Mouse (Mus musculus): Measurements from ENCODE around the gene Slc9a3r2. TPM values are rescaled to one million over a fixed set of nuclear protein-coding genes. Genes with fewer than 3 reads are reported as not detected.
A peak's percentile ranks its signal among the peaks of the same experiment; 100 is the strongest.

Gene Slc9a3r2
- polyA plus RNA-seq, 1 experiment from 2014 or later: 36.3 TPM

DNA sequence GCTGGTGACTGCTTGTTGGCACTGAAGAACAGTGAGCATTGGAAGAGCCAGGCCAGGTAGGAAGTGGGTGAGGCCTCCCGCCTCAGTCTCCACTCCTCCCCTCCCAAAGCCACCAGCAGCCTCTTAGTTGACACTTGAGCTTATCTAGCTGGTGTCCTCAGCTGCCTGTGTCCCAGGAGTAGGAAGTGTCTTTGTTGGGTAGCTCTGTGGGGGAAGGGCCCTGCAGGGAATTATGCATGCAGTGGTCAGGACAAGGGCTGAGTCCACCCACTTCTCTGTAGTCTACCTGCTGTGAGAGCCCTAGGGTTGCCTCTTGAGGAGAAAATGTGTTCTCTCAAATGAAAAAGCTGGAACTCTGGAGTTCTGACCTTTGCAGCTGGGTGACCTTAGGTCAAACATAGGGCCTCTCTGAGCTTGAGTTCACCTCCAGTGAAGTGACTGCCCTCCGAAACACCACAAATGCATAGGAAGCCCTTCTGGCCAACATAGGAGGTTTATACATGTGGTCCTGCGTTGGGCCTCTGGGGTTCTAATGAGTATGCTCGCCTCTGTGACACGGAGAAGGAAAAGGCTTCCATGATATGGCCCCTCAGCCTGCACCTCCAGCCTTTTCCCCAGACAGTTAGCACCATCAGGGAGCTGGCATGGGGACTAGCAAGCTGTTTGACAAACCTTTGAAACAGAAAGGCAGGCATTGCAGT, 13.2 kb downstream of the Slc9a3r2 start:
- Histone ChIP-seq H3K27me3 (ENCODE audit: control insufficient read depth, insufficient read depth, low read length) (no peaks in the 10 kb centered on the region), H3K4me1 (replicated peaks; ENCODE audit: control insufficient read depth, insufficient read depth, low read length) (peaks cover 3% of the 10 kb centered on the region), H3K9me3 (ENCODE audit: control insufficient read depth, low read length) (no peaks in the 10 kb centered on the region), H3K36me3 (ENCODE audit: control insufficient read depth, insufficient read depth, low read length) (no peaks in the 10 kb centered on the region), H3K27ac (ENCODE audit: low read depth, low read length) (no peak overlapping the region), H3K4me3 (ENCODE audit: low read depth, low read length) (no peak overlapping the region), H3K4me2 (replicated peaks; ENCODE audit: low read depth, low read length) (no peak overlapping the region), H3K9ac (ENCODE audit: low read depth, low read length) (no peak overlapping the region)
- DNase-seq (ENCODE audit: low spot score): no peak
- WGBS: 73% methylated on average over 5 of the region's 5 CpGs
- no peak for ATAC-seq (ENCODE audit: low FRiP score)

DNA sequence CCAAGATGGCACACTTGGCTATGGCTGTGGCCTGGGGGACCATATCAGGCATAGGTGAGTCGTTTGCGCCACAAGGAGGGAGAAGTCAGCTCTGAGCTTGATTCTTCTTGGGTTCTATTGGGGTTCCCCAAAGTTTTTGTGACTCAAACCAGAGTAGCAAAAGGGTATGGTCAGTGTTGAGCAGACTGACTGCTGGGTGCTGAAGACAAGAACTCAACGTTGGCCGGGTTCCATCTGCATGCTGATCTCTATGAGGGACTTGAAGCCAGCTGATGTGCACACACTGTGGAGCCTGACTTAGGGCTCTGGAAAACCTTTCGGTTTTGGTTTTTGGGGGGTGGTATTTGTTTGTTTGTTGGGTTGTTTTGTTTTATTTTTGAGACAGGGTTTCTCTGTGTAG, 14.4 kb downstream of the Slc9a3r2 start:
- ATAC-seq (ENCODE audit: low FRiP score) (no peak), DNase-seq (ENCODE audit: low spot score) (no peak)
- H3K9me3 ChIP-seq (ENCODE audit: control insufficient read depth, low read length): no peaks in the 10 kb centered on the region
- peaks cover 6% of the 10 kb centered on the region for H3K4me1 ChIP-seq (replicated peaks; ENCODE audit: control insufficient read depth, insufficient read depth, low read length)
- no peaks in the 10 kb centered on the region for H3K36me3 ChIP-seq (ENCODE audit: control insufficient read depth, insufficient read depth, low read length)
- no peak overlapping the region for H3K27ac ChIP-seq (ENCODE audit: low read depth, low read length)
- WGBS: 94% methylated on average over 5 of the region's 5 CpGs
- no peaks in the 10 kb centered on the region for H3K27me3 ChIP-seq (ENCODE audit: control insufficient read depth, insufficient read depth, low read length)
- no peak overlapping the region for H3K9ac ChIP-seq (ENCODE audit: low read depth, low read length)
- no peak overlapping the region for H3K4me3 ChIP-seq (ENCODE audit: low read depth, low read length)
- H3K4me2 ChIP-seq (replicated peaks; ENCODE audit: low read depth, low read length): no peak overlapping the region

DNA sequence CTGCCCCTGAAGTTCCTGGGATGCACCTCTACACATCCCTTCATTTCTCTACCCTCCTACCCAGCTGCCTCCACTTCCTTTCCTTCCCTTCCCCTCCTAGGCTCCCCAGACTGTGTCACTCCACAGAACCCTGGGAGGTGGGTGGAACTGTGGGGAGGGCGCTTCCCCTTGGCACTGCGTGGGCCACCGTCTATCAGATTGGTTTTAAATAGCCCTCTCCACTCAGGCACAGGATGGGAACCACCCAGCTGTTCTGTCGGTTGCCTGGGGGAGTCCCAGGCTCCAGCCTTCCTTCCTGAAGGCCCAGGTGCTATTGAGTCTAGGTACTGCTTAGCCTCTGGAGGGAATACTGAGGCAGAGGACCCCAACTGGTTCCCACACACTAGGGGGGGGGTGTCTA, 15.1 kb downstream of the Slc9a3r2 start:
- no peaks in the 10 kb centered on the region for H3K9me3 ChIP-seq (ENCODE audit: control insufficient read depth, low read length)
- no peaks in the 10 kb centered on the region for H3K27me3 ChIP-seq (ENCODE audit: control insufficient read depth, insufficient read depth, low read length)
- H3K4me1 ChIP-seq (replicated peaks; ENCODE audit: control insufficient read depth, insufficient read depth, low read length): peaks cover 6% of the 10 kb centered on the region
- H3K27ac ChIP-seq (ENCODE audit: low read depth, low read length): no peak overlapping the region
- H3K9ac ChIP-seq (ENCODE audit: low read depth, low read length): no peak overlapping the region
- ATAC-seq (ENCODE audit: low FRiP score) (no peak), DNase-seq (ENCODE audit: low spot score) (no peak)
- no peaks in the 10 kb centered on the region for H3K36me3 ChIP-seq (ENCODE audit: control insufficient read depth, insufficient read depth, low read length)
- H3K4me3 ChIP-seq (ENCODE audit: low read depth, low read length): no peak overlapping the region
- no peak overlapping the region for H3K4me2 ChIP-seq (replicated peaks; ENCODE audit: low read depth, low read length)
- WGBS: 96% methylated on average over 4 of the region's 4 CpGs

DNA sequence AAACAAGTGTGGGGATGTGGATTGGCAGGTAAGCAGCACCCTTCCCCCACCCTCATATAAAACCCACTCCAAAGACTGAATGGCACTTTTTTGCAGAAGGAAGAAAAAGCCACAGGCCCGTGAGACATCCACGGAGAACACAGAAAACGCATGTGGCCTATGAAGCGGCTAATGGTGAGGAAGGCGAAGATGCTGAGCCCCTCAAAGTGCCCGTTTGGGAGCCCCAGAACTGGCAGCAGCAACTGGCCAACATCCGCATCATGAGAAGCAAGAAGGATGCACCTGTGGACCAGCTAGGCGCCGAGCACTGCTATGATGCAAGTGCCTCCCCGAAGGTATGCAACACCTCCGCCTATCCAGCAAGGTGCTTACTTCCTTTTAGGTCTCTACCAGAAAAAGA, 16.3 kb downstream of the Slc9a3r2 start:
- H3K4me3 ChIP-seq (ENCODE audit: low read depth, low read length): no peak overlapping the region
- peaks cover 6% of the 10 kb centered on the region for H3K4me1 ChIP-seq (replicated peaks; ENCODE audit: control insufficient read depth, insufficient read depth, low read length)
- 92% methylated on average over 11 of the region's 11 CpGs for WGBS
- H3K9me3 ChIP-seq (ENCODE audit: control insufficient read depth, low read length): no peaks in the 10 kb centered on the region
- no peak overlapping the region for H3K9ac ChIP-seq (ENCODE audit: low read depth, low read length)
- ATAC-seq (ENCODE audit: low FRiP score) (no peak), DNase-seq (ENCODE audit: low spot score) (no peak)
- H3K27ac ChIP-seq (ENCODE audit: low read depth, low read length): no peak overlapping the region
- no peaks in the 10 kb centered on the region for H3K36me3 ChIP-seq (ENCODE audit: control insufficient read depth, insufficient read depth, low read length)
- no peak overlapping the region for H3K4me2 ChIP-seq (replicated peaks; ENCODE audit: low read depth, low read length)
- H3K27me3 ChIP-seq (ENCODE audit: control insufficient read depth, insufficient read depth, low read length): no peaks in the 10 kb centered on the region

DNA sequence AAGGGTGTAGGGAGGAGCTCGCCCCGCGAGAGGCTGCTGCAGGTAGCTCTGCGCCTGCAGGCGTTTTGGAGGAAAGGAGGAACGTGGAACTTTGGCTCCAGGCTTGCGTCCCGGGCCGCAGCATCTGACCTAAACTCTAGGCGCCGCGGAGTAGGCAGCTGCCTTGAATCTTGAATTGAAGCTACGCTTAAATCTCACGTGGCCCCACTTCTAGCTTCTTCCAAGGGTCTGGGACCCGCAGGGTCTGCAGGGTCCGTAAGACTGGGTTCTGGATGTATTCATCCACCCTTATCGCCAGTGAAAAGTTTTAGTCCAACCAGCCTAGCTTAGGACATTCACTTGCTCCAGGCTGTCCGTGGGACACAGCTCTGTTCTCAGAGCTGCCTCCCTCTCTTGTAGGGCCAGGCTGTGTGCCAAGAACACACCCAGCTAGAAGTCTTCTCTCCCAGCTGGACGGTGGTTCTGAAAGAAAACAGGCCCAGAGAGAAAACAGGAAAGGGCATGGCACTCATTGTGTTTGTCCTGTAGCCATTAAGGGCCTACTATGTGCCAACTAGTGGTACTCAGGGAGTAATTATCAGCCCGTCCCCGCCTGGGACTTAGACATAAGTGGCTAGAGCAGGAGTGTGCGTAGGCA, 17.2 kb downstream of the Slc9a3r2 start:
- DNase-seq (ENCODE audit: low spot score) (no peak), ATAC-seq (ENCODE audit: low FRiP score) (peak; percentile 62)
- Histone ChIP-seq H3K9ac (ENCODE audit: low read depth, low read length) (peak overlapping the region; percentile 70), H3K36me3 (ENCODE audit: control insufficient read depth, insufficient read depth, low read length) (no peaks in the 10 kb centered on the region), H3K4me3 (ENCODE audit: low read depth, low read length) (peak overlapping the region; percentile 62), H3K27me3 (ENCODE audit: control insufficient read depth, insufficient read depth, low read length) (no peaks in the 10 kb centered on the region), H3K27ac (ENCODE audit: low read depth, low read length) (no peak overlapping the region), H3K4me2 (replicated peaks; ENCODE audit: low read depth, low read length) (peak overlapping the region; percentile 72), H3K9me3 (ENCODE audit: control insufficient read depth, low read length) (no peaks in the 10 kb centered on the region), H3K4me1 (replicated peaks; ENCODE audit: control insufficient read depth, insufficient read depth, low read length) (peaks cover 6% of the 10 kb centered on the region)
- WGBS: 15% methylated on average over 22 of the region's 22 CpGs

DNA sequence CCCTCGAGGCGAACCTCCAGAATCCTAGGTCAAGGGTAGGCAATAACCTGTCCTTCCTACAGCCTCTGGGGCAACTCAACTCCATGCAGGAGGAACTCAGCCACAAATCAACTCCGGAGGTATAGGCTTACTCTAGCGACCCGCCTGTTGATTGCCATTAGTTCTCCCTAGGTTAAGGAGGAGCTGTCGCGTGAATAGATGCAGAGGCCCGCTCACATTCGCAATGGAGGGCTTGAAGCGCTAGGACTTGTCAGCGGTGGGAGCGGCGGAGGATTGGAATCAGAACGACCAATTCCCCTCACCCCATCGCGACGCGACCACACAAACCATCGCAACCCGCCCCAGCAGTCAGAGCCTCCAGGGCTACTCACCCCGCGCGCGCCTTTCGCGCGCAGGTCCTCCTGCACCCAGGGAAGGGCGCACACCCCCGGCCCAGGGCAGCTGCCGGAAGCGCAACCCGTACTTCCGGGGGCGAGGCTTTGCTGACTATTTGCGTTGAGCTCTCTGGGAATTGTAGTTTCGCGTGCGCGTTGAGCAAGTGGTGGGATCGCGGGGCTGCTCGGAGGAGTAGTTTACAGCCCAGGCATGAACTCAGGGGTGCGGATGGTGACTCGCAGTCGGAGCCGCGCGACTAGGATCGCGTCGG, 17.8 kb downstream of the Slc9a3r2 start, which contains the start of the genes Tsc2 and Nthl1:
Tsc2 (minus strand) TSS at position 464 of the 646 bp plus-strand sequence.
Nthl1 (plus strand) TSS at position 514 of the 646 bp plus-strand sequence.
- peak within 1 kb of the TSS; percentile 70 for H3K9ac ChIP-seq (ENCODE audit: low read depth, low read length)
- no peaks in the 10 kb centered on the region for H3K36me3 ChIP-seq (ENCODE audit: control insufficient read depth, insufficient read depth, low read length)
- H3K4me2 ChIP-seq (replicated peaks; ENCODE audit: low read depth, low read length): peak within 1 kb of the TSS; percentile 72
- DNase-seq (ENCODE audit: low spot score) (peak; percentile 92), ATAC-seq (ENCODE audit: low FRiP score) (peak; percentile 88)
- H3K9me3 ChIP-seq (ENCODE audit: control insufficient read depth, low read length): no peaks in the 10 kb centered on the region
- H3K4me1 ChIP-seq (replicated peaks; ENCODE audit: control insufficient read depth, insufficient read depth, low read length): peaks cover 6% of the 10 kb centered on the region
- 2% methylated on average over 51 of the region's 51 CpGs for WGBS
- peak within 1 kb of the TSS; percentile 62 for H3K4me3 ChIP-seq (ENCODE audit: low read depth, low read length)
- H3K27me3 ChIP-seq (ENCODE audit: control insufficient read depth, insufficient read depth, low read length): no peaks in the 10 kb centered on the region
- H3K27ac ChIP-seq (ENCODE audit: low read depth, low read length): no peak within 1 kb of the TSS

DNA sequence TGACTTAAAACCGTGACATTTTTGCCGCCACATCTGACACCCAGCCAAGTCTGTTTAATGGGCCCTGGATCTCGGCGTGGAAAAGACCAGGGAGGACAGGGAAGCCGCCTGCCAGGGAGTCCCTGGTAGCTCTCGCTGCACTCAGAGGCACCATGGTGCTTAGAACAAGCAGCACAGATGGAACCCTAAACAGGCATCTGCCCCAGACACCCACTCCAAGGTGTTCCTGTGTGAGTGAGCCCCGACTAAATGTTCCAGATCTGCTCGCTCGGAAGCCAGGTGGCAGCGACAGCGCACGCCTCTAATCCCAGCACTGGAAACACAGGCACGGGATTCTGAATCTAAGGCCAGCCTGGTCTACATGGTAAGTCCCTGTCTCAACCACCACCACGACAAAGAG, 20.1 kb downstream of the Slc9a3r2 start:
- no peak for ATAC-seq (ENCODE audit: low FRiP score)
- WGBS: 90% methylated on average over 14 of the region's 14 CpGs
- no peaks in the 10 kb centered on the region for H3K9me3 ChIP-seq (ENCODE audit: control insufficient read depth, low read length)
- no peak overlapping the region for H3K4me2 ChIP-seq (replicated peaks; ENCODE audit: low read depth, low read length)
- H3K4me1 ChIP-seq (replicated peaks; ENCODE audit: control insufficient read depth, insufficient read depth, low read length): peaks cover 6% of the 10 kb centered on the region
- H3K36me3 ChIP-seq (ENCODE audit: control insufficient read depth, insufficient read depth, low read length): no peaks in the 10 kb centered on the region
- no peak overlapping the region for H3K4me3 ChIP-seq (ENCODE audit: low read depth, low read length)
- H3K27ac ChIP-seq (ENCODE audit: low read depth, low read length): no peak overlapping the region
- H3K9ac ChIP-seq (ENCODE audit: low read depth, low read length): no peak overlapping the region
- DNase-seq (ENCODE audit: low spot score): no peak
- H3K27me3 ChIP-seq (ENCODE audit: control insufficient read depth, insufficient read depth, low read length): no peaks in the 10 kb centered on the region

DNA sequence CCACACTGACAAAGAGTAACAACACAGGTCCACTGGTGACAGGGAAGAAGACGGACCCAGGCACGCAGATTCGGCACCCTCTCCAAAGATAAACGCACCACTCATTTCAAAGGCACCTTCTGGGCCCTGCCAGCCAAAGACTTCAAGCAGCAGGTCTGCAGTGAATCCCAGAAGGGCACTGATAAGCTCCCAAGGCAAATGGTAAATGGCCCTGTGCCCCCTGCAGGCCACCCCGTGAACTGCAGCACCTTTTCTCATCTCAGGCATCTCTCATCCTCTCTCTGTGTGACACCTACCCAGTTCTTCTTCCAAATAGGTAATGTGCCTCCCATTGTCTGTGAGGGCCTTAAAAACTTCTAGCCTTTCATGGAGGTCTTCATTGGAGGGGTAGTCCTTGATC, 21.5 kb downstream of the Slc9a3r2 start:
- no peak overlapping the region for H3K4me3 ChIP-seq (ENCODE audit: low read depth, low read length)
- no peaks in the 10 kb centered on the region for H3K27me3 ChIP-seq (ENCODE audit: control insufficient read depth, insufficient read depth, low read length)
- H3K9ac ChIP-seq (ENCODE audit: low read depth, low read length): no peak overlapping the region
- no peak for ATAC-seq (ENCODE audit: low FRiP score)
- H3K4me1 ChIP-seq (replicated peaks; ENCODE audit: control insufficient read depth, insufficient read depth, low read length): peaks cover 6% of the 10 kb centered on the region
- 0 out of 2 replicates have a peak, but pooled peaks cover 2% of the 10 kb centered on the region for H3K36me3 ChIP-seq (ENCODE audit: control insufficient read depth, insufficient read depth, low read length)
- H3K4me2 ChIP-seq (replicated peaks; ENCODE audit: low read depth, low read length): no peak overlapping the region
- WGBS: 50% methylated on average over 5 of the region's 5 CpGs
- H3K9me3 ChIP-seq (ENCODE audit: control insufficient read depth, low read length): no peaks in the 10 kb centered on the region
- DNase-seq (ENCODE audit: low spot score): peak; percentile 87
- no peak overlapping the region for H3K27ac ChIP-seq (ENCODE audit: low read depth, low read length)

Measured in hindbrain, embryonic 11.5 days (tissue).